Mouse (Mus musculus) limb, embryonic 15.5 days (tissue): ENCODE results near the gene Sipa1. TPM values are rescaled to one million over a fixed set of nuclear protein-coding genes. Genes with fewer than 3 reads are reported as not detected.

Source experiments
- ATAC-seq: fragments of 200-750 bp; cut with Nextera tagmentation; 2 replicates; pipeline ENCODE4 v1.8.0; 2017; ENCODE audit warnings: low read depth, moderate TSS enrichment; ENCODE audit not compliant: insufficient number of reproducible peaks, low FRiP score, low TSS enrichment
- H3K27ac ChIP-seq: fragments of 300-500 bp; sonication (generic); 2 replicates; pipeline ENCODE4 v1.5.1; 2015; ENCODE audit warnings: moderate library complexity, mild to moderate bottlenecking, inconsistent platforms
- H3K27me3 ChIP-seq: fragments of 300-500 bp; sonication (generic); 2 replicates; pipeline ENCODE4 v1.6.1; 2015; ENCODE audit warnings: inconsistent platforms
- H3K36me3 ChIP-seq: fragments of 300-500 bp; sonication (generic); 2 replicates; pipeline ENCODE4 v1.6.1; 2015; ENCODE audit warnings: inconsistent platforms
- H3K4me1 ChIP-seq: fragments of 300-500 bp; sonication (generic); 2 replicates; pipeline ENCODE4 v1.6.1; 2015; ENCODE audit warnings: inconsistent platforms
- H3K4me2 ChIP-seq: fragments of 300-500 bp; sonication (generic); 2 replicates; pipeline ENCODE4 v1.6.1; 2015; ENCODE audit warnings: mild to moderate bottlenecking, inconsistent platforms
- H3K4me3 ChIP-seq: fragments of 300-500 bp; sonication (generic); 2 replicates; pipeline ENCODE4 v1.5.1; 2015; ENCODE audit warnings: mild to moderate bottlenecking, inconsistent platforms
- H3K9ac ChIP-seq: fragments of 300-500 bp; sonication (generic); 2 replicates; pipeline ENCODE4 v1.6.1; 2015; ENCODE audit warnings: inconsistent platforms
- H3K9me3 ChIP-seq: fragments of 300-500 bp; sonication (generic); 2 replicates; pipeline ENCODE4 v1.6.1; 2016; ENCODE audit warnings: inconsistent platforms
- WGBS: fragments of 180-500 bp; shearing (Covaris S2); methylation state at CpG from one replicate; pipeline ENCODE4 v1.1.7; 2015; 5-methylcytosine and 5-hydroxymethylcytosine counted together
- polyA plus RNA-seq: library from polyadenylated mRNA; unstranded; fragments of >200 nt; fragmentation: Nextera tagmentation; extraction: Ambion mirVana; gene quantifications from 2 replicates; pipeline ENCODE4 v1.2.1, GENCODE M21; 2015

Gene Sipa1
- polyA plus RNA-seq, 1 experiment from 2014 or later: 31.2 TPM

- Histone ChIP-seq H3K4me2 (no peak overlapping the region), H3K4me1 (peaks cover 19% of the 10 kb centered on the region), H3K9me3 (no peaks in the 10 kb centered on the region), H3K27ac (no peak overlapping the region), H3K4me3 (no peak overlapping the region), H3K36me3 (peaks cover 61% of the 10 kb centered on the region), H3K9ac (no peak overlapping the region), H3K27me3 (no peaks in the 10 kb centered on the region)
- WGBS: 94% methylated on average over 19 of the region's 19 CpGs
- no peak for ATAC-seq
Observed at GRCm38 (mm10) chr19:5685431-5685830, 21.9 kb upstream of the Sipa1 start.

GRCm38 (mm10) chr19:5684985-5685384 is 21.5 kb upstream of the Sipa1 start:
- peaks cover 66% of the 10 kb centered on the region for H3K36me3 ChIP-seq
- no peak for ATAC-seq
- WGBS: 90% methylated on average over 13 of the region's 13 CpGs

DNA sequence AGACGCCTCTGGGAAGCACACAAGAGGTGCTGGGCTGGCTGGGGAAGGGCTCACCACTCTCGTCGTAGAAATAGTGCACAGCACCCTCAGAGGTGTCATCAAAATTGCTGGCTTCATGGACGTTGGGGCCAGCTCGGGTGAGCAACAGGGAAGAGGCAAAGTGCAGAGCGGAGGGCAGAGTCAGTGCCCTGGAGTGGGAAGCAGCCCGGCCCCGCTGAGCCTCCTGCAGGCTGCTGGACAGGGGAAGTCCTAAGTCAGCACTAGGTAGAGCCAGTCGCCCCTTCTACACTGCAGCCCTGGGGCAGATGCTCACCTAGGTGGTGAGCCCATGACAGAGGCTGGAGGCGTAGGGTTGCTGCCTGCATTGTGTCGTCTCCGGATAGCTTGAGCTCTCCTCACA is 20.7 kb upstream of the Sipa1 start:
- peaks cover 14% of the 10 kb centered on the region for H3K4me1 ChIP-seq
- no peak overlapping the region for H3K4me2 ChIP-seq
- no peak for ATAC-seq
- WGBS: 91% methylated on average over 12 of the region's 12 CpGs
- H3K4me3 ChIP-seq: no peak overlapping the region
- no peaks in the 10 kb centered on the region for H3K27me3 ChIP-seq
- no peaks in the 10 kb centered on the region for H3K9me3 ChIP-seq
- no peak overlapping the region for H3K9ac ChIP-seq
- peaks cover 73% of the 10 kb centered on the region for H3K36me3 ChIP-seq
- H3K27ac ChIP-seq: no peak overlapping the region

More at GRCm38 (mm10) chr19:5684985-5685384, 21.5 kb upstream of the Sipa1 start:
- Histone ChIP-seq H3K4me1 (peaks cover 15% of the 10 kb centered on the region), H3K9ac (no peak overlapping the region), H3K27ac (no peak overlapping the region), H3K4me3 (no peak overlapping the region), H3K9me3 (no peaks in the 10 kb centered on the region), H3K4me2 (no peak overlapping the region), H3K27me3 (no peaks in the 10 kb centered on the region)

DNA sequence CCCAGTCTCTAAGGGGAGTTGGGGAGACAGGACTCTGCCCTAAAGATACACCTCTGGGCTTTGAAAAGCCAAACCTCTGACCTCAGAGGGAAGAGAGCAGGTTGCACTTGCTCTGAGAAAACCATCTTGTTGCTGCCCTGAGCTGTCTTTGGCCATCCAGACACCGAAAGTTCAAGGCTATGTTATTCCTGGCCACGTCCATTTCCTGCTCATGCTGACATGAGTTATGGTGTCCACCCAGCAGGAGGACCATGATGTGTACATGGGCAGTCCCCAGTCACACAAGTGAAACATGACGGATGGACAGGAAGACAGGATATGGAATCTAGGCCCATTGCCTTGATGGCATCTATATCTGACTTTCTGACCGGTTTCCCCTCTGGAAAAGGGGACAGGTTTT is 16.9 kb upstream of the Sipa1 start:
- Histone ChIP-seq H3K4me1 (0 out of 2 replicates have a peak, but pooled peaks cover 2% of the 10 kb centered on the region), H3K36me3 (peaks cover 94% of the 10 kb centered on the region), H3K4me2 (no peak overlapping the region), H3K9me3 (no peaks in the 10 kb centered on the region), H3K9ac (no peak overlapping the region), H3K4me3 (no peak overlapping the region), H3K27ac (no peak overlapping the region), H3K27me3 (no peaks in the 10 kb centered on the region)
- WGBS: 87% methylated on average over 4 of the region's 4 CpGs
- no peak for ATAC-seq

GRCm38 (mm10) chr19:5668372-5668771 is 4.9 kb upstream of the Sipa1 start:
- Histone ChIP-seq H3K27ac (no peak overlapping the region), H3K9ac (no peak overlapping the region), H3K4me2 (no peak overlapping the region), H3K4me3 (no peak overlapping the region), H3K9me3 (no peaks in the 10 kb centered on the region), H3K4me1 (peaks cover 11% of the 10 kb centered on the region), H3K27me3 (no peaks in the 10 kb centered on the region), H3K36me3 (peaks cover 87% of the 10 kb centered on the region)
- ATAC-seq: no peak
- 87% methylated on average over 4 of the region's 4 CpGs for WGBS

DNA sequence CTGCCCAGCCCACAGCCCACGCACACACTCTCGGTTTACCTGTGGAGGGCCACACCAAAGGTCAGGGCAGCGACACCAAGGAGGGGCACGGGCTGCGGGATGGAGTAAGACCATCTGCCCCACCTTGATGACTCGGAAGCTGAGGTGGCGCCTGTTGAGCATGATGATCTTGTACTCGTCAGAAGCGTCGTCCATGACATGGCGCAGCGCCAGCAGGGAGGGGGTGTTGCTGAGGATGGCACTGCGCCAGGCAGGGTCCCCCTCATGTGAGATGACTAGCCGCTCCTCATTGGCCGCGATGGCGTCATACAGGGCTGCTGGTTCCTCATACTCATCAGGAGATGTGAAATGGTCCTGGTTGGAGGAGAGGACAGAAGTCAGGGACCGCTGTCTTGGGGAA is 2.9 kb upstream of the Sipa1 start:
- no peaks in the 10 kb centered on the region for H3K27me3 ChIP-seq
- H3K27ac ChIP-seq: no peak overlapping the region
- H3K9ac ChIP-seq: no peak overlapping the region
- no peaks in the 10 kb centered on the region for H3K9me3 ChIP-seq
- 93% methylated on average over 18 of the region's 18 CpGs for WGBS
- ATAC-seq: no peak
- no peak overlapping the region for H3K4me2 ChIP-seq
- H3K4me3 ChIP-seq: no peak overlapping the region
- peaks cover 27% of the 10 kb centered on the region for H3K4me1 ChIP-seq
- H3K36me3 ChIP-seq: peaks cover 67% of the 10 kb centered on the region

DNA sequence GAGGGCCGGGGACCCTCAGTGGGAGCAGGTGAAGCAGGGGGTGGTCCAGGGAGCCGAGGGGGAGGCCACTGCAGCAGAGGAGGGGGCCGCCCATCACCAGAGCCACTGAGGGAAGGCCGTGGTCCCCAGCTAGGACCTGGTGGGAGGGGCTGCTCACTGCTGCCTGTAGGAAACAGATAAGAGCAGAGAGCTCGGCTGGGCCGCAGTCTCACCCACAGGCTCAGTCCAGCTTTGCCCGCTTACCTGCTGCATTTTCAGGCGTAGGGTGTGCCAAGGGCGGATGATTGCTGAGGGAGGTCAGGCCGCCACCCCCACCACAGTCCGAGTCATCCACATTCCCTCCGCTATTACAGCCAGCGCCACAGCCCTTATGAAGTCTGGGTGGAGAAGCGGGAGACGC is 2.0 kb upstream of the Sipa1 start:
- WGBS: 91% methylated on average over 15 of the region's 15 CpGs
- Histone ChIP-seq H3K27me3 (no peaks in the 10 kb centered on the region), H3K4me3 (no peak overlapping the region), H3K9me3 (no peaks in the 10 kb centered on the region), H3K4me1 (peaks cover 36% of the 10 kb centered on the region), H3K27ac (no peak overlapping the region), H3K36me3 (peaks cover 59% of the 10 kb centered on the region), H3K9ac (no peak overlapping the region), H3K4me2 (no peak overlapping the region)
- ATAC-seq: no peak

DNA sequence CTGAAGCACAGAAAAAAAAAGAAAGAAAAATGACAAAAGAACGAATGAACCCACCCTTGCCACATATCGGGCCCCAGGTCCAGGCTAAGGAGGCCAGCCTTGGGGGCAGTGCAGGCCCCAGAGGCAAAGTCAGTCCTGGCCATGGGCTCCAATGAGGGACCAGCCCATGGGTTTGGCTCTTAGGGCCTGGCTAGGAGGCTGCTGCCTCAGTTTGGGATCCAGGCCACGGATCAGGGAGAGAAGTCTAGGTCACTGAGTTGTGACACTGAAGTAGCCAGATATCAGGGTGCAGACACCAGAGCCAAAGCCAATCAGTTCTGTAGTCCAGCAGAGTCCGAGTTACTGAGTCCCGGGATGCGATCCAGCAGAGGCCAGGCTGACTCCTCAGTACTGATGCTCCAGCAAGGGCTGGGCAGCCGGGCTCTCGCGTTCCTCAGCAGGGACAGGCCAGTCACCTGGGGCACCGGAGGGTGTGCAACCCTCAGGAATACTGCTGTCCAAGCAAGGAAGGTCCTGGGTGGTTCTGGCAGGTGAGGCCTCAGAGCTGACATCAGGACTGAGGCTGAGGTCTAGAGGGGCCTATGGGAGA is 1.3 kb upstream of the Sipa1 start:
- H3K4me1 ChIP-seq: peaks cover 41% of the 10 kb centered on the region
- no peaks in the 10 kb centered on the region for H3K27me3 ChIP-seq
- no peak overlapping the region for H3K27ac ChIP-seq
- no peak overlapping the region for H3K4me3 ChIP-seq
- H3K4me2 ChIP-seq: no peak overlapping the region
- no peaks in the 10 kb centered on the region for H3K9me3 ChIP-seq
- ATAC-seq: no peak
- WGBS: 92% methylated on average over 10 of the region's 10 CpGs
- no peak overlapping the region for H3K9ac ChIP-seq
- peaks cover 59% of the 10 kb centered on the region for H3K36me3 ChIP-seq

DNA sequence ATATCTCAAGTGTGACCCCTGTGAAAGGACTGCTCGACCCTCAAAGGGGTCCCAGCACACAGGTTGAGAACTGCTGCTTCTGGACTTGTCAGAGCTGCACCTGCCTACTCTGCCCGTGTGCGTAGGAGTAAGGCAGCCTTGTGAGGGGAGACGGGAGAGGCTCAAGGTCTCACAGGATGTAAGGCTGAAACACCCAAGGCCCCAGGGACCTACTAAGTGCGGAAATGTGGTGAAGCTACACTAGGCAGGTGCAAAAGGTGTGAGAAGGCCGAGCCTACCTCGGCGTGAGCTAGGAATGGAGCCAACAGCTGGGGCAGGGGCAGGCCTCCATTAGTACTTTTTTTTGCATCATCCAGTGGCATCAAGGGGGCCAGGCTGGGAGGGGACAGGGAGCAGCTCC is 1.2 kb downstream of the Sipa1 start:
- Histone ChIP-seq H3K27ac (peak overlapping the region; percentile 94), H3K9me3 (no peaks in the 10 kb centered on the region), H3K9ac (no peak overlapping the region; the same call in 1 of the 2 replicates), H3K36me3 (peaks cover 52% of the 10 kb centered on the region), H3K4me3 (peak overlapping the region; percentile 61), H3K27me3 (no peaks in the 10 kb centered on the region), H3K4me2 (peak overlapping the region; percentile 63), H3K4me1 (peaks cover 41% of the 10 kb centered on the region)
- WGBS: 59% methylated on average over 8 of the region's 8 CpGs
- ATAC-seq: no peak

DNA sequence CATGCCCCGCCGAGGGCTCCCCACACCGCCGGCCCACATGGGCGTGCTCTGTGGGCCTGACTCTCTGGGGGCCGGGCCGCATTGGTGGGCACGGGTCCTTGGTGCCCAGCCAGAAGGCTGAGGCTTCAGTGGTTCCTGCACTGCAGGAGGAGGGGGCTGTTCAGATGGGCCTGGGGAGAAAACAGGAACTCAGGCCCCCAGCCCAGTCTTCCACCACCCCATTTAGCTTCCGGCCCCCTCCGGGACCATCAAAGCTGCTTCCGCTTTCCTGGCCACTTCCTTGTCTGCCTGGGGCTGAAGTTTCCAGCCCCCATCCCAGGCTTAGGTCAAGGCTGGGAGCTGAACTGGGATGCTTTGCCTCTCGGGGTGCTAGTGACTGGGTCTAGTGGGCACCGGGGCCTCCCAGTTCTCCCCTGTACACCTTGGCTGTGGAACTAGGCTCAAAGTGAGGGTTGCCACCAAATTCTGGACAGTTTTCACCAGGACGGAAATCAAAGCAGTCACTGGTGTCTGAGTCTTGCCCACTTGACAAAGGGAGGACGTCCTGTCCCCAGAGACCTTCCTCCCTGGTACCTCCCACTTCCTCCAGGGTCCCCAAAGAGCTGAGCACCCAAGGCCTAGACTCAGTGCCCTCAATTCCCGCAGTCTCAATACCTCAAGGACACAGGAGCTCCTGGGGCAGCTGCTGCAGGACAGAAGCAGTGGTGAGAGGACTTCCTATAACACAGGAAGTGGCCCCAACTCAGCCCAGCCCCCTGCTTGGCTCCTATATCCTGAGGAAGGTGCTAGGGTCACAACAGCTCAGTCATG is 2.4 kb downstream of the Sipa1 start:
- peak overlapping the region; percentile 12; the same call in 1 of the 2 replicates for H3K27ac ChIP-seq
- H3K4me3 ChIP-seq: peak overlapping the region; percentile 13
- H3K36me3 ChIP-seq: peaks cover 42% of the 10 kb centered on the region

GRCm38 (mm10) chr19:5654720-5655298 is 8.7 kb downstream of the Sipa1 start:
- WGBS: 16% methylated on average over 43 of the region's 43 CpGs
- no peak overlapping the region for H3K27ac ChIP-seq

More for the DNA sequence above, 2.4 kb downstream of the Sipa1 start:
- H3K27me3 ChIP-seq: no peaks in the 10 kb centered on the region
- H3K4me2 ChIP-seq: peak overlapping the region; percentile 26
- 69% methylated on average over 16 of the region's 16 CpGs for WGBS
- ATAC-seq: no peak
- H3K9me3 ChIP-seq: no peaks in the 10 kb centered on the region
- no peak overlapping the region for H3K9ac ChIP-seq
- peaks cover 41% of the 10 kb centered on the region for H3K4me1 ChIP-seq

More at GRCm38 (mm10) chr19:5654720-5655298, 8.7 kb downstream of the Sipa1 start:
- Histone ChIP-seq H3K36me3 (peaks cover 55% of the 10 kb centered on the region), H3K4me2 (peak overlapping the region; percentile 75), H3K9ac (peak overlapping the region; percentile 12; the same call in 1 of the 2 replicates), H3K4me1 (peaks cover 19% of the 10 kb centered on the region), H3K4me3 (peak overlapping the region; percentile 37), H3K9me3 (no peaks in the 10 kb centered on the region), H3K27me3 (peaks cover 22% of the 10 kb centered on the region)
- no peak for ATAC-seq
